Mouse (Mus musculus): ENCODE results near the gene Dock9.

DNA sequence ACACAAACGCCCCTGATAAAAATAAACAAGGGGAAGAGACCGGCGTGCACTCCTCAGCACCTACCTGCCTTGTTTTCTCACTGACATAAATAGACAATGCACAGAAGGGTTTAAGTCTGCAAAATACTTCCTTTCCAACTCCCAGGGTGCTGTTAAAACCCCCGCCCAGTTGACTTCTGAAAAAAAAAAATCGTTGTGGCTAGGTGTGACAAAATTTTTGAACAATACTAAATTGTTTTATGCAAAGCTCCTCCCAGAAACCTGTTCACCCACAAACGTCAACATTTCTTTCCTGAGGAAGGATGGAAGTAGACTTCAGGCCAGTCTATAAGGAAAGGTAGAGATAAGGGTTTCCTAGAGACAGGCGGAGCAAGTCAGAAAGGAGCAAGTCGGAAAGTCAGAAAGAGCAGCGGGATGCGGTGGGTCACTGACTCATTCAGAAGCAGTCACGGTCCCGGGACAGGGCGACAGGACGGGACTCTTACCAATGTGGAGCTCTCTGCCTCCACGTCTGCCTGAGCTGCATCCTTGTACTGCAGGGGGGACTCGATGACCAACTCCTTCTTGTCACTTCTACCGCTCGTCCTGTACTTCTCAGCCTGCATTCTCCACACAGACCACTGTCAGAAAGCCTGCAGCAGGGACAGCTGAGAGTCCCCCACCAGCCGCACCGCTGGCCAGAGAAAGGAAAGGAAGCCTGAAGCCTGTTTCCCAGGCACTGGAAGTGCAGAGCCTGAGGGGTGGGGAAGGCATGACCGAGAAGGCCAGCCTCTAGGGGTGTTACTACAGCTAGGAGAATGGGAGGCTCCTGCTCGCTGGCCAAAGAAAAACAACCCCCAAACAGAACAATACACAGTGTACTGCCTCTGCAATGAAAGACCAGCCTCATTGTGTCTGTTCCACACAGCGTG is 99.7 kb downstream of the Dock9 start:
- TF ChIP-seq POLR2A (IDR thresholded peaks at IDR 0.05; ENCODE audit: low read depth, low read length) (no peak), MAFK (IDR thresholded peaks at IDR 0.05; ENCODE audit: insufficient replicate concordance, low read length) (no peak)

All from CH12.LX (cell line).